Mouse (Mus musculus) right cerebral cortex, postnatal 25 days (tissue): ENCODE data around the gene Stt3b.

ENCODE experiments used
- DNase-seq: peaks from one replicate; pipeline ENCODE4 v3.0.0; 2022

The Stt3b gene

GRCm38 (mm10) chr9:115209737-115210136 is 100.5 kb downstream of the Stt3b start:
- no peak for DNase-seq

GRCm38 (mm10) chr9:115206219-115206618 is 104.0 kb downstream of the Stt3b start:
- no peak for DNase-seq

- no peak for DNase-seq
Measured at GRCm38 (mm10) chr9:115205491-115205890, 104.7 kb downstream of the Stt3b start.

DNA sequence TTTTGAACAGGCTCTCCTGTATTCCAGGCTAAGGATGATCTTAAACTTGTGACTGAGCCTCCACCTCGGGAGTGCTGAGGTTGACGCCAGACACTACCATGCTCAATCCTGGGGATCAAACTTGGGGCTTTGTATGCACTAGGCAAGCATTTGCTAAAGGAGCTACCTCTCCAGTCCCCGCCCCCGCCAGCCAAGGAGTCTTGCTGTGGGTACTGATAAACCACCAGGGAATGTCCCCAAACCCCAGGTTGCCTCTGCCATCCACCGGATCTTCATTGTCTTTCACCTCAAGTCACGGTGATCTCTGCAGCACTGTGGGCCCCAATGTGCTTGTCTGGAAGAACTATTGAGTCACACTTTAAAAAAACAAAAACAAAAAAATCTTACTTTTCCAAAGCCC is 107.1 kb downstream of the Stt3b start:
- DNase-seq, result no peak

GRCm38 (mm10) chr9:115201264-115201663 is 109.0 kb downstream of the Stt3b start:
- DNase-seq, result no peak

DNA sequence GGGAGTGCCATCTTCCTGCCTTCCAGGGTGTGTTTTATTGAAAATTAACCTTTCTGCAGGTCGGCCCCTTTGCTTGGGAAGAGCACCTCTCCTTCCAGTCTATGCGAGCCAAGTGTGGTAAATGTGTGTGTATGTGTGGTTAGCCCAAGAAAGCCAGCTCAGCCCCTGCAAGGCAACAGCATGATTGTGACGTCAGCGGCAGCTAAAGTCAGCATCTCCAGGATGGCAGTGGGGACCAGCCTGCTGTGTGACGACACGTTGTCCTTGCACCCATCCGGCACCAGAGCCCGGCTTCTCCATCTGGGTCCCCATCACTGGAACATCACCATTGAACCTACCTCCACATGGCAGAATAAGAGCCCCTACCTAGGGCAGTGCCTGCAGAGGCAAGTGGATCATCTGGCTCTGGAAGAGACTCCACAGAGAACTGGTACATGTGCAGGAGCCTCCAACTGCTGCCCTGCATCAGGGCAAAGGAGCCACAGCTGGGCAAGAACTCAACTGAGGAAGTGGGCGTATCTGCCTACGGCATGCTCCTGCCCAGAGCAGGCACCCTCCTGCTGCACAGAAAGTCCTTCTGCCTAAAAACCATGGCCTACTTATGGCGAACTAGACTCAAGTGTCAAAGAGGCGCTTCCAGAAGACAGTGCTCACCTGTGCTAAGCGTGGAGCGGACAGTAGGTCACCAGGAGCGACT is 109.9 kb downstream of the Stt3b start:
- DNase-seq, result no peak

DNA sequence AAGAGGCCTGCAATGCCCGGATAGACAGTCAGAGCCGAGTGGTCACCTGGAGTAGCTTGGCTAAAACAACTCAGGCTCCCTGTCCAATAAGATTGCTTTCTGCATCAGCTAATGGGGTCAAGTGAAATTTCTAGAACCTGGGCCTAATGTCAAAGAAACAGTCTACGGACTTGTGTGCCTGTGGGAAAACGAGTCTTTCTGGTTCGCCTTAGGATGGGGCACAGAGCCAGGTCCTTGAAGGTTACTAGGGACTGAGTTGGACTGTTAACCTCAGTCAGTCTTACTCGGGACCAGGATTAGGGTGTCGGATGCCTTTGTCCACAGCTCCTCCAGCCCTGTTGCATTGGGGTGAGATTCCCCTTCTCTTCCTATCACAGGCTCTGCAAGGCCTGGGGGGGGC is 113.1 kb downstream of the Stt3b start:
- DNase-seq, result no peak

DNA sequence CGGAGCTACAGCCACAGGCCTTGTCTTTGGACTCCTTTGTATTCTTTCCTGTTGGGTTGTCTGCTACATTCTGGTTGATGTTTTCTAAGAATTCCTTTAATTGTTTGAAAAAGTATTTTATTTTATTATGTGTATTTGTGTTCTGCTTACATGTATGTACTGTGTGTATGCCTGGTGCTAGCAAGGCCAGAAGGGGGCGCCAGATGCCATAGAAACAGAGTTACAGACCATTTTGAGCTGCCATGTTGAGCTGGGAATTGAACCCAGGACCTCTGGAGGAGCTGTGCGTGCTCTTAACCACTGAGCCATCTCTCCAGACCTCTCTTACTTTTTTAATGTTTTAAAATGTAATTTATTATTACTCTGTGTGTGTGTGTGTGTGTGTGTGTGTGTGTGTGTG is 117.3 kb downstream of the Stt3b start:
- DNase-seq, result no peak
